Mouse (Mus musculus) heart, postnatal 0 days (tissue): Measurements from ENCODE around the gene Sh3gl2.

Source experiments
- CTCF ChIP-seq: IDR thresholded peaks from 2 replicates; pipeline ENCODE4 v1.5.1; 2016; ENCODE audit warnings: antibody characterized with exemption, control low read depth, low read depth
- EP300 ChIP-seq: IDR thresholded peaks from 2 replicates; pipeline ENCODE4 v1.6.1; 2016; ENCODE audit warnings: antibody characterized with exemption, low read depth

GRCm38 (mm10) chr4:85336356-85336755 is 131.4 kb downstream of the Sh3gl2 start:
- no peak for TF ChIP-seq EP300
- no peak for TF ChIP-seq CTCF
